Mouse (Mus musculus) stomach, postnatal 0 days (tissue): ENCODE data around the gene Gsn. TPM values are rescaled to one million over a fixed set of nuclear protein-coding genes. Genes with fewer than 3 reads are reported as not detected.

Experiments used
- ATAC-seq: fragments of 200-750 bp; cut with Nextera tagmentation; 2 replicates; pipeline ENCODE4 v1.8.0; 2017; ENCODE audit not compliant: low FRiP score, low TSS enrichment
- DNase-seq: peaks from one replicate; pipeline ENCODE4 v3.0.0-alpha.2; 2016; ENCODE audit warnings: low spot score
- H3K27ac ChIP-seq: fragments of 300-500 bp; sonication (generic); replicated peaks from 2 replicates; pipeline ENCODE4 v1.5.1; 2014; ENCODE audit warnings: mild to moderate bottlenecking, control low read depth
- H3K27me3 ChIP-seq: fragments of 300-500 bp; sonication (generic); 2 replicates; pipeline ENCODE4 v1.6.1; 2014; ENCODE audit warnings: low read length; ENCODE audit not compliant: control insufficient read depth, insufficient read depth
- H3K36me3 ChIP-seq: fragments of 300-500 bp; sonication (generic); 2 replicates; pipeline ENCODE4 v1.6.1; 2014; ENCODE audit warnings: low read length, mixed read lengths; ENCODE audit not compliant: control insufficient read depth, insufficient read depth
- H3K4me1 ChIP-seq: fragments of 300-500 bp; sonication (generic); replicated peaks from 2 replicates; pipeline ENCODE4 v1.6.1; 2014; ENCODE audit warnings: antibody characterized with exemption; ENCODE audit not compliant: control insufficient read depth, insufficient read depth
- H3K4me2 ChIP-seq: fragments of 300-500 bp; sonication (generic); replicated peaks from 2 replicates; pipeline ENCODE4 v1.6.1; 2014; ENCODE audit warnings: low read depth, mild to moderate bottlenecking, control low read depth, moderate library complexity
- H3K4me3 ChIP-seq: fragments of 300-500 bp; sonication (generic); 2 replicates; pipeline ENCODE4 v1.5.1; 2014; ENCODE audit warnings: low read depth, low read length, control low read depth
- H3K9ac ChIP-seq: fragments of 300-500 bp; sonication (generic); 2 replicates; pipeline ENCODE4 v1.6.1; 2014; ENCODE audit warnings: mild to moderate bottlenecking, low read length, control low read depth, mixed read lengths
- H3K9me3 ChIP-seq: fragments of 300-500 bp; sonication (generic); 2 replicates; pipeline ENCODE4 v1.6.1; 2016; ENCODE audit warnings: low read length; ENCODE audit not compliant: control insufficient read depth
- CTCF ChIP-seq: IDR thresholded peaks from 2 replicates; pipeline ENCODE4 v1.5.1; 2016; ENCODE audit warnings: antibody characterized with exemption, low read depth, mild to moderate bottlenecking, moderate library complexity
- EP300 ChIP-seq: optimal IDR thresholded peaks from 2 replicates; pipeline ENCODE3; 2016; ENCODE audit warnings: antibody characterized with exemption
- WGBS: fragments of 180-500 bp; shearing (Covaris S2); extraction: QIAGEN DNeasy Blood & Tissue Kit; methylation state at CpG from one replicate; pipeline ENCODE4 v1.1.7; 2014; 5-methylcytosine and 5-hydroxymethylcytosine counted together
- polyA plus RNA-seq: library from polyadenylated mRNA; unstranded; fragments of >200 nt; fragmentation: Nextera tagmentation; extraction: Ambion mirVana; gene quantifications from 2 replicates; pipeline ENCODE4 v1.2.1, GENCODE M21; 2015

The Gsn gene
- polyA plus RNA-seq, 1 experiment from 2014 or later = 398 TPM

- H3K9ac ChIP-seq = no peak overlapping the region
- DNase-seq = no peak
- H3K4me3 ChIP-seq = no peak overlapping the region
- no peak for ATAC-seq
- peaks cover 14% of the 10 kb centered on the region for H3K36me3 ChIP-seq
- no peaks in the 10 kb centered on the region for H3K27me3 ChIP-seq
- no peaks in the 10 kb centered on the region for H3K9me3 ChIP-seq
- peaks cover 11% of the 10 kb centered on the region; the same call in 1 of the 2 replicates for H3K4me1 ChIP-seq
- no peak overlapping the region for H3K27ac ChIP-seq
- H3K4me2 ChIP-seq = no peak overlapping the region
- 75% methylated on average over 5 of the region's 5 CpGs for WGBS
- no peak for TF ChIP-seq EP300
- TF ChIP-seq CTCF = no peak
Observed at GRCm38 (mm10) chr2:35285209-35285608, 29.0 kb downstream of the Gsn start.

GRCm38 (mm10) chr2:35287017-35287620 lies 30.9 kb downstream of the Gsn start:
- Histone ChIP-seq H3K27me3 (no peaks in the 10 kb centered on the region), H3K4me2 (no peak overlapping the region), H3K9me3 (no peaks in the 10 kb centered on the region), H3K4me3 (no peak overlapping the region), H3K4me1 (peaks cover 6% of the 10 kb centered on the region; the same call in 1 of the 2 replicates), H3K9ac (no peak overlapping the region), H3K36me3 (peaks cover 30% of the 10 kb centered on the region), H3K27ac (no peak overlapping the region)
- no peak for DNase-seq
- WGBS = 73% methylated on average over 12 of the region's 12 CpGs
- TF ChIP-seq CTCF (no peak), EP300 (no peak)
- ATAC-seq = no peak

GRCm38 (mm10) chr2:35288758-35289635 lies 32.8 kb downstream of the Gsn start:
- Histone ChIP-seq H3K9me3 (no peaks in the 10 kb centered on the region), H3K4me2 (no peak overlapping the region), H3K27me3 (no peaks in the 10 kb centered on the region), H3K36me3 (peaks cover 35% of the 10 kb centered on the region), H3K9ac (no peak overlapping the region), H3K27ac (no peak overlapping the region), H3K4me1 (peaks cover 2% of the 10 kb centered on the region; the same call in 1 of the 2 replicates), H3K4me3 (no peak overlapping the region)
- DNase-seq (peak; percentile 90), ATAC-seq (peak; percentile 81)
- TF ChIP-seq EP300 (no peak), CTCF (peak; percentile 94)
- WGBS = 41% methylated on average over 13 of the region's 13 CpGs

GRCm38 (mm10) chr2:35291856-35292255 lies 35.7 kb downstream of the Gsn start:
- Histone ChIP-seq H3K27ac (no peak overlapping the region), H3K4me3 (no peak overlapping the region), H3K9ac (no peak overlapping the region), H3K9me3 (no peaks in the 10 kb centered on the region), H3K27me3 (no peaks in the 10 kb centered on the region), H3K4me1 (no peaks in the 10 kb centered on the region), H3K4me2 (no peak overlapping the region), H3K36me3 (peaks cover 28% of the 10 kb centered on the region)
- WGBS = 15% methylated on average over 3 of the region's 3 CpGs
- ATAC-seq = no peak
- peak; percentile 53 for DNase-seq
- TF ChIP-seq EP300 = no peak
- peak; percentile 86 for TF ChIP-seq CTCF

- DNase-seq (no peak), ATAC-seq (no peak)
- H3K4me2 ChIP-seq = no peak overlapping the region
- H3K4me1 ChIP-seq = no peaks in the 10 kb centered on the region
- H3K27me3 ChIP-seq = no peaks in the 10 kb centered on the region
- 58% methylated on average over 3 of the region's 3 CpGs for WGBS
- H3K9me3 ChIP-seq = no peaks in the 10 kb centered on the region
- H3K27ac ChIP-seq = no peak overlapping the region
- peaks cover 25% of the 10 kb centered on the region for H3K36me3 ChIP-seq
- no peak overlapping the region for H3K9ac ChIP-seq
- no peak for TF ChIP-seq EP300
- no peak overlapping the region for H3K4me3 ChIP-seq
Observed at GRCm38 (mm10) chr2:35292700-35293099, 36.5 kb downstream of the Gsn start.

GRCm38 (mm10) chr2:35293291-35293690 lies 37.1 kb downstream of the Gsn start:
- Histone ChIP-seq H3K4me1 (no peaks in the 10 kb centered on the region), H3K27ac (no peak overlapping the region), H3K36me3 (peaks cover 25% of the 10 kb centered on the region), H3K9me3 (no peaks in the 10 kb centered on the region), H3K9ac (no peak overlapping the region), H3K4me3 (no peak overlapping the region), H3K4me2 (no peak overlapping the region), H3K27me3 (no peaks in the 10 kb centered on the region)
- ATAC-seq (no peak), DNase-seq (no peak)
- WGBS = 88% methylated on average over 8 of the region's 8 CpGs
- TF ChIP-seq EP300 (no peak), CTCF (no peak)
